Mouse (Mus musculus) erythroblast, adult 5-6 weeks (primary cell): ENCODE measurements around the gene Car2. TPM values are rescaled to one million over a fixed set of nuclear protein-coding genes. Genes with fewer than 3 reads are reported as not detected.

Experiments
- ATAC-seq: replicated peaks from 2 replicates; pipeline ENCODE4 v1.8.0; 2016; ENCODE audit warnings: moderate number of reproducible peaks, mild to moderate bottlenecking, moderate TSS enrichment, inconsistent platforms; ENCODE audit not compliant: poor library complexity, low FRiP score, severe bottlenecking
- total RNA-seq, 2 experiments: library from RNA; stranded (forward) in 1 of 2; stranded (reverse) in 1 of 2; fragments of 150-400 nt in 1 of 2; fragments of 200-764, 138-1000 nt in 1 of 2; gene quantifications; 2 replicates each; pipeline versions ENCODE4 v1.2.3 to v1.2.4; 2015 to 2017; ENCODE audit warnings: low replicate concordance in 2 of 2

The Car2 gene
- total RNA-seq, 2 experiments from 2014 or later = 2,248 to 2,517 TPM

DNA sequence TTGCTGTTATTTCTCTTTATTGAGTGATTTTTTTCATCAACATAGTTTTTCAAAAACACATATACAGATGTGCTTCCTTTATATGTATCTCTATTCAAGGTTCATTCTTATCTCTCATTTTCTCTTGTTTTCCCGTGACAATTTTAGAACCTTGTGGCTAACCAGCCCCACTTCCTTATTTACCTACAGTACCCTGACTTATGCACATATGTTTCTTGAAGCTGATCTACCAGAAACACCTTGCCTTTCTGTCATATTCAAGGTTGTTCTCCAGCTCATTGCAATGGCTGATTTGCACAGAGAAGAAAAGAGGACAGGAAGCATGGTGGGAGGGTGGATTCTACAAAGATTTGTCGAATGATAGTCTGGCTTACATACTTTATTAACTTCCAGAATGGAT lies 29.3 kb downstream of the Car2 start:
- ATAC-seq = no peak

DNA sequence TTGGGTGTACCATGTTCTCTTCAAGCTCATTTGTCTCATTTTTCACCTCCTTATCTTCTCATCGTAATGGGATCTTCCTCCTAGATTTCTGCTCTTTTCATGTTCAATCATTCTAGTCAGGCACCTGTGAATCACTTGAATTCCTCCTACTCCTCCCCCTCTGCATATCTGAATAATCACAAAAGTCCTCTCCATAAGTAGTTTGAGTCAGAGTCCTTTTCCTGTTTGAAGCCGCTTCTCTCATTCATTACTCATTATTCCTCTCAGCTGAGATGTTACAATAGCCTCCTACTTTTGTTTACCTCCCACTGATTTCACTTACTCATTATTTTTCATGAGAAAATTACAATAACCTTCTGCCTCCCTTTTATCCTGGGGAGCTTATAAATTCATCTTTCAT lies 31.2 kb downstream of the Car2 start:
- no peak for ATAC-seq

DNA sequence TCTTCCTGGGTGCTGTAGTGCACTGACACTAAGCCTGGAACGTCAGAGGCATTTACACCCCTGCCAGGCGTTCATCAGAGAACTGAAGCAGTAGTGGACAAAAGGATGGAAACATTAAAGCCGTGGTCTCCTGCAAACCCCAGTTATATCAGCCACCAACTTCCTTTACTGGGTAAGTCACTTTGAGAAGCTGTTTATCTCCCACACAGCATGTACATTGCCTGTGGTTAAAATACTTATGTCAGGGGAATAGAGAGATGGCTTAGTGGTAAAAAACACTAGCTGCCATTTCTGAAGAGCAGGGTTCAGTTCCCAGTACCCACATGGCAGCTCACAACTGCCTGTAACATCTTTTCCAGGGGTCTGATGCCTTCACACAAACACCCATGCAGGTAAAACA lies 58.6 kb downstream of the Car2 start:
- no peak for ATAC-seq

DNA sequence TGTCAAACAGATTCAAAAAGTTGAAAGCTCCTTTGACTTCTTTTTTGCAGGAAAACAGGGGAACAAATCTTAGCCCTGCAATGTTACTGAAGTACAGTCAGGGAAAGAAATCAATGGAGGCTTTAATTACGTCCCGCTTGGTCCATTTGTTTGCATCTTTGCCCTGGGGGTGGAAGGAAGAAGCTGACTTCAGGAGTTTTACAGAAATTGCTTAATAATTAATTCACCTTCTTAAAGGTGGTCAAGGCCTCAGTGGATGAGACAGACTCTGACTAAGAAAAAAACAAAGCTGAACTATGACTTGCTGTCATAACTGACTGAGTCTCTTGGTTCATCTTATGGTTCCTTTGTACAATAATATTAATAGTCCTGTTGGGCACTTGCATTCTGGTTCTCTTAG lies 59.6 kb downstream of the Car2 start:
- no peak for ATAC-seq

DNA sequence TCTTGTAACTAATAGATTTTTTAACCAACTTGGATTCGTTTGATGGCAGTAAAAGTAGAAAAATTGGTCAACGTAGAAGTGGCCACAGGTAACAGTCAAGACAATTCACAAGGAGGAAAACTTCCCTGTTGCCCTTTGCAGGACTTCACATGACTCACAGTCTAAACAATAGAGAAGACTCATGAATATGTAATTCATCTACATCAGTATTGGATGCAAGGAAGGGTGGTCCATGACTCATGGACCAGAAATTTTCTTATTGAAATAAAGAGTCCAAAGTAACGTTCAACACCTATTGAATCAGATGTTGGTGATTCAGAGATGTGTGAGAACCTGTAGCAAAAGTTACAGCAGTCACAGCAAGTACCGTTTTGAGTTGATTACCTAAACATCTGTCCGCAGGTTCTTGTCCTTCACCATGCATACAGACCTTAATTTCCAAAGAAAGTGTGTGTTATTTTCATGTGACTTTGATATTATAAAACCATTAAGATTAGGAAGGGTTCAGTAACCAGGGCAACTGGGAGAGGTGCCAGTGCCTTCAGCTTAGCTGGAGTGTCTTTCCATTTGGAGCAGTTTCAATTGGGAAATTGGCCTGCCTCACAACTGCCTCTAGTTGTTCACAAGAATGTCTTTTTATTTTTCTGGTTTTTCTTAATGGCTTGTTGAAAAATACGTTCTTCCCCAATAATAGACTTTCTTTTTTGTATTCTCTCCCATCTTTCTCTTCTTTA lies 62.2 kb downstream of the Car2 start:
- no peak for ATAC-seq

DNA sequence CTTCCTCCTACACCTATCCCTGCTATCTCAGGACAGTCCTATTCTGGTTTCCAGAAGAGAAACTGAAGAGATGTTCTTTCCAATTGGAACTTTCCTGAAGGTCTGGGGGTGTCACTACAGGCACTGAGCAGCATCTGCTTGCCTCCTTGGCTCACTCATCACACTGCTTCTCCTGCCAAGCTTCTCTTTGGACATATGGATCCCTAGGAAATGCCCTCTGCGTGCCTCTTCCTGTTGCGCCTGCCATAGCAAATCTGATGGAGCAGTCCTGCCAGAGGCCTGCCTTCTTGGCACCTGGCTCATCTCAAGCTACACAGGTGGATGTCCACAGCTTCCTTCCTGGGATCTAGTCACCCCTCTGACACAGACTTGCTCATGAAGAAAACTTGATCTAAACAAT lies 64.0 kb downstream of the Car2 start:
- ATAC-seq = no peak

Other genes starting within 250 kb of the Car2 start
- gene Car13, start 244.5 kb upstream of the Car2 start, total RNA-seq (2015; ENCODE audit: low replicate concordance) = 0.84 TPM in 1 of 2 replicates, not detected in the other
- gene Car13, start 244.5 kb upstream of the Car2 start, total RNA-seq (2017; ENCODE audit: low replicate concordance) = 0.42 TPM in 1 of 2 replicates, not detected in the other
- gene Car1, start 77.9 kb upstream of the Car2 start, total RNA-seq (2015; ENCODE audit: low replicate concordance) = 476 and 585 TPM in 2 replicates
- gene Car1, start 77.9 kb upstream of the Car2 start, total RNA-seq (2017; ENCODE audit: low replicate concordance) = 125 and 171 TPM in 2 replicates
- 0.38 TPM in 1 of 2 replicates, not detected in the other for gene Car3, start 22.8 kb upstream of the Car2 start, total RNA-seq (2015; ENCODE audit: low replicate concordance)
- gene Car3, start 22.8 kb upstream of the Car2 start, total RNA-seq (2017; ENCODE audit: low replicate concordance) = 0.85 TPM in 1 of 2 replicates, not detected in the other